Comparison of ENCODE assay signal across 9 mouse cellular contexts in the genomic region with DNA sequence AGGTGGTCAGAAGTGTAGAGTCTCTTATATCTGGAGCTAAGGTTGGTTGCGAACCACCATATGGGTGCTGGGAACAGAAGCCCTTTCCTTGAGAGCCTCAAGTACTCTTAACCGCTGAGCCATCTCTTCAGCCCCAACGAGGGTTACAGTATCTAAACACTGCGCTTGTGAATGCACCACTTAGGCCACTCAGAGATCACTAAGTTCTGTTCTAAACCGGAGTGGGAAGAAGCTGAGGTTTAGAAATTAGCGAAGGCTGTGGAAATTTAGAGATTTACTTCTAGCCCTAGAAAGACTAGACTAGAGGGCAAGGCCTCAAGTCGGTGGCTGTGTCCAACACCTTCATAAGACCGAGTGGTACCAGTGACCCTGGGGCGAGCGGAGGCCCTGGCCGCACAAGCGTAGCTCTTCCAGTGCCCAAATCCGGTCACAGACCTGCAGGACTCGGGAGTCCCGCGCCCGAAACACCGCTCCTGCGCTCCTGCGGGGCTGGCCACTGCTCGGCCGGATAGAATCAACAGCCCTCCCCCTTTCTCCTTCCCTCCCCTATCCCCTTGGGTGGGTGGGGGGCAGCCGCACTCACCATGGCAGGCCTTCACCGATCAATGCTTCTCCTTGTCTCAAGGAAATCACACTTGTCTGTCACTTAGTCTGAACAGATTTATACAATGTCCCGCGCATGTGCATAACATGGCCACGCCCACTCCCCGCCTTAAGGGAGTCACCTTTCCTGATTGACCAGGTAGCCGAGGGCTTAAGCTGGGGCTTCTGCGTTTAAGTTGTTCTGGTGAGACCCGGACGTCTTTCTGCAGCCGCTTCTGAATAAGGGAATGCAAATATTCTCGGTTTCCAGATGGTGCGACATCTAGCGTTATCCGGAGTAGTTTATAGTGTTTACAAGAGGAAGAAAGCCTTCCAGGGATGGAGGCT. TPM values are rescaled to one million over a fixed set of nuclear protein-coding genes. Genes with fewer than 3 reads are reported as not detected.
DNase-seq lines count a peak whose midpoint lies in the region; ATAC-seq lines count a peak whose summit lies in the region.
"Had no signal": no experiment of that assay in that cellular context is flagged by ENCODE, and none has a peak within 500 bp of the region (broad histone marks: within the 10 kb centered on the region; RNA-seq: fewer than 3 reads in every experiment).

No protein-coding gene starts in this region.

- peak overlapping the region; percentile 82 for H3K9ac ChIP-seq in embryonic facial prominence, embryonic 13.5 days
- peak overlapping the region; percentile 76 for H3K9ac ChIP-seq in limb, embryonic 11.5 days (ENCODE audit: low read length)
- H3K9ac ChIP-seq in midbrain, embryonic 14.5 days (replicated peaks; ENCODE audit: low read length), result peak overlapping the region; percentile 64

- H3K9me3 ChIP-seq in embryonic facial prominence, embryonic 13.5 days, result no peaks in the 10 kb centered on the region
- H3K9me3 ChIP-seq in limb, embryonic 11.5 days (ENCODE audit: control insufficient read depth, low read length), result no peaks in the 10 kb centered on the region
- H3K9me3 ChIP-seq in midbrain, embryonic 14.5 days (ENCODE audit: control insufficient read depth, low read length), result no peaks in the 10 kb centered on the region
- H3K9me3 ChIP-seq: G1E had no signal

- peak; percentile 89 for ATAC-seq in embryonic facial prominence, embryonic 13.5 days (ENCODE audit: insufficient number of reproducible peaks, insufficient read depth, low FRiP score, low TSS enrichment, low read depth)
- peak; percentile 84 for ATAC-seq in limb, embryonic 11.5 days (ENCODE audit: insufficient number of reproducible peaks, low FRiP score, low TSS enrichment, low read depth)
- ATAC-seq in midbrain, embryonic 14.5 days (ENCODE audit: low FRiP score, low TSS enrichment), result peak; percentile 78; the same call in 1 of the 2 replicates

- peak overlapping the region; percentile 77 for H3K27ac ChIP-seq in embryonic facial prominence, embryonic 13.5 days
- no peak overlapping the region for H3K27ac ChIP-seq in limb, embryonic 11.5 days (replicated peaks; ENCODE audit: low read depth, low read length)
- peak overlapping the region; percentile 63 for H3K27ac ChIP-seq in midbrain, embryonic 14.5 days (replicated peaks; ENCODE audit: low read depth, low read length)

- no peaks in the 10 kb centered on the region for H3K27me3 ChIP-seq in embryonic facial prominence, embryonic 13.5 days
- no peaks in the 10 kb centered on the region for H3K27me3 ChIP-seq in limb, embryonic 11.5 days (ENCODE audit: control insufficient read depth, insufficient read depth, low read length)
- H3K27me3 ChIP-seq in midbrain, embryonic 14.5 days (ENCODE audit: control insufficient read depth, insufficient read depth, low read length), result no peaks in the 10 kb centered on the region
- H3K27me3 ChIP-seq in splenic B cell, adult 2 months (ENCODE audit: control insufficient read depth, insufficient read depth, low read length, poor library complexity, severe bottlenecking), result no peaks in the 10 kb centered on the region

- H3K4me3 ChIP-seq in embryonic facial prominence, embryonic 13.5 days, result peak overlapping the region; percentile 74
- peak overlapping the region; percentile 68 for H3K4me3 ChIP-seq in limb, embryonic 11.5 days (ENCODE audit: low read depth, low read length)
- peak overlapping the region; percentile 54 for H3K4me3 ChIP-seq in midbrain, embryonic 14.5 days (replicated peaks; ENCODE audit: low read depth, low read length)

- 6% methylated on average over 37 of the region's 37 CpGs for WGBS in embryonic facial prominence, embryonic 13.5 days
- WGBS in limb, embryonic 11.5 days, result 8% methylated on average over 37 of the region's 37 CpGs
- WGBS in midbrain, embryonic 14.5 days, result 8% methylated on average over 37 of the region's 37 CpGs

- peak; percentile 10 to 11 for DNase-seq in thymus, adult 18-20 months
- DNase-seq in thymus, postnatal 10 days (ENCODE audit: low spot score in 2 of 2), result no peak
- DNase-seq in heart, adult 8-10 months (ENCODE audit: low spot score), result peak; percentile 84
- peak; percentile 94 to 96 for DNase-seq in kidney, adult 8-10 months
- peak; percentile 87 for DNase-seq in limb, embryonic 11.5 days (ENCODE audit: low spot score)
- DNase-seq in midbrain, embryonic 14.5 days, result peak; percentile 93
- peak; percentile 59 for DNase-seq in splenic B cell, adult 2 months (ENCODE audit: low read depth, low spot score)

- peaks cover 6% of the 10 kb centered on the region; the same call in 1 of the 2 replicates for H3K36me3 ChIP-seq in embryonic facial prominence, embryonic 13.5 days
- H3K36me3 ChIP-seq in limb, embryonic 11.5 days (ENCODE audit: control insufficient read depth, insufficient read depth, low read length), result no peaks in the 10 kb centered on the region
- H3K36me3 ChIP-seq in midbrain, embryonic 14.5 days (ENCODE audit: control insufficient read depth, insufficient read depth, low read length), result no peaks in the 10 kb centered on the region
- H3K36me3 ChIP-seq in splenic B cell, adult 2 months (ENCODE audit: control insufficient read depth, insufficient read depth, low read length, poor library complexity, severe bottlenecking), result no peaks in the 10 kb centered on the region
- H3K36me3 ChIP-seq: G1E had no signal

- peaks cover 6% of the 10 kb centered on the region; the same call in 1 of the 2 replicates for H3K4me1 ChIP-seq in embryonic facial prominence, embryonic 13.5 days
- H3K4me1 ChIP-seq in limb, embryonic 11.5 days (ENCODE audit: control insufficient read depth, insufficient read depth, low read length), result no peaks in the 10 kb centered on the region
- no peaks in the 10 kb centered on the region for H3K4me1 ChIP-seq in midbrain, embryonic 14.5 days (ENCODE audit: control insufficient read depth, insufficient read depth, low read length)

- H3K4me2 ChIP-seq in embryonic facial prominence, embryonic 13.5 days, result peak overlapping the region; percentile 74
- peak overlapping the region; percentile 79 for H3K4me2 ChIP-seq in limb, embryonic 11.5 days (ENCODE audit: low read depth, severe bottlenecking)
- peak overlapping the region; percentile 74 for H3K4me2 ChIP-seq in midbrain, embryonic 14.5 days (ENCODE audit: low read length)

RNA-seq across cellular contexts. Expression of gene Zfp791, which starts 3.6 kb away (rescaled TPM):
- polyA plus RNA-seq in embryonic facial prominence, embryonic 13.5 days (2015; fragmentation: Nextera tagmentation; extraction: Ambion mirVana), result 2.9 and 3.1 TPM in 2 replicates
- 1 to 10 TPM; 2.1 to 3.0 (median 2.7) TPM for total RNA-seq in heart, adult 8-10 months (2022)
- 2.1 and 2.3 TPM in 2 replicates for polyA plus RNA-seq in limb, embryonic 11.5 days (2014; fragmentation: Nextera tagmentation; extraction: Ambion mirVana)
- polyA plus RNA-seq in midbrain, embryonic 14.5 days (2014; fragmentation: Nextera tagmentation; extraction: Ambion mirVana), result 3.0 and 4.0 TPM in 2 replicates
- polyA plus RNA-seq: G1E had no signal

RNA-seq across cellular contexts. Expression of gene Cks1brt, which starts 32.4 kb away (rescaled TPM):
- not detected in 2 replicates for polyA plus RNA-seq in embryonic facial prominence, embryonic 13.5 days (2015; fragmentation: Nextera tagmentation; extraction: Ambion mirVana)
- not detected for total RNA-seq in heart, adult 8-10 months (2022)
- polyA plus RNA-seq in limb, embryonic 11.5 days (2014; fragmentation: Nextera tagmentation; extraction: Ambion mirVana), result not detected in 2 replicates
- polyA plus RNA-seq in midbrain, embryonic 14.5 days (2014; fragmentation: Nextera tagmentation; extraction: Ambion mirVana), result not detected in 2 replicates
- polyA plus RNA-seq: G1E had no signal

RNA-seq across cellular contexts. Expression of gene Man2b1, which starts 36.2 kb away (rescaled TPM):
- polyA plus RNA-seq in embryonic facial prominence, embryonic 13.5 days (2015; fragmentation: Nextera tagmentation; extraction: Ambion mirVana), result 29.1 and 29.6 TPM in 2 replicates
- total RNA-seq in heart, adult 8-10 months (2022), result 10 to 100 TPM; 21.9 to 36.3 (median 26.3) TPM
- polyA plus RNA-seq in limb, embryonic 11.5 days (2014; fragmentation: Nextera tagmentation; extraction: Ambion mirVana), result 22.1 and 23.4 TPM in 2 replicates
- 13.3 and 17.2 TPM in 2 replicates for polyA plus RNA-seq in midbrain, embryonic 14.5 days (2014; fragmentation: Nextera tagmentation; extraction: Ambion mirVana)

RNA-seq across cellular contexts. Expression of gene Wdr83, which starts 38.2 kb away (rescaled TPM):
- polyA plus RNA-seq in embryonic facial prominence, embryonic 13.5 days (2015; fragmentation: Nextera tagmentation; extraction: Ambion mirVana), result 45.2 and 46.2 TPM in 2 replicates
- total RNA-seq in heart, adult 8-10 months (2022), result 10 to 100 TPM; 26.6 to 32.4 (median 30.0) TPM
- polyA plus RNA-seq in limb, embryonic 11.5 days (2014; fragmentation: Nextera tagmentation; extraction: Ambion mirVana), result 54.9 and 57.7 TPM in 2 replicates
- 53.9 and 58.2 TPM in 2 replicates for polyA plus RNA-seq in midbrain, embryonic 14.5 days (2014; fragmentation: Nextera tagmentation; extraction: Ambion mirVana)

RNA-seq across cellular contexts. Expression of gene Wdr83os, which starts 38.8 kb away (rescaled TPM):
- polyA plus RNA-seq in embryonic facial prominence, embryonic 13.5 days (2015; fragmentation: Nextera tagmentation; extraction: Ambion mirVana), result 129 and 130 TPM in 2 replicates
- 10 to 100 TPM; 40.8 to 45.3 (median 43.6) TPM for total RNA-seq in heart, adult 8-10 months (2022)
- polyA plus RNA-seq in limb, embryonic 11.5 days (2014; fragmentation: Nextera tagmentation; extraction: Ambion mirVana), result 112 and 115 TPM in 2 replicates
- polyA plus RNA-seq in midbrain, embryonic 14.5 days (2014; fragmentation: Nextera tagmentation; extraction: Ambion mirVana), result 141 and 154 TPM in 2 replicates

Comparison
In these comparisons a context has a peak if more than half of its experiments do, and no peak if none do; other contexts are left out.
1. DNase-seq: peak in thymus, adult 18-20 months (2 of 2), heart, adult 8-10 months (single experiment), kidney, adult 8-10 months (2 of 2), limb, embryonic 11.5 days (single experiment), midbrain, embryonic 14.5 days (single experiment) and splenic B cell, adult 2 months (single experiment); none in thymus, postnatal 10 days (0 of 2).
2. Peak in every context shown above with its lines, with median percentiles within 50 percentile points of each other: ATAC-seq, H3K4me2 ChIP-seq, H3K4me3 ChIP-seq and H3K9ac ChIP-seq.